Mouse (Mus musculus): Measurements from ENCODE around the gene Ciapin1. TPM values are rescaled to one million over a fixed set of nuclear protein-coding genes. Genes with fewer than 3 reads are reported as not detected.

Ciapin1 gene
- polyA plus RNA-seq, 1 experiment from 2014 or later: 151 TPM

GRCm38 (mm10) chr8:94778895-94779533 is 59.1 kb downstream of the Ciapin1 start:
- H3K4me3 ChIP-seq (replicated peaks; ENCODE audit: low read length): no peak overlapping the region
- no peaks in the 10 kb centered on the region for H3K36me3 ChIP-seq (replicated peaks; ENCODE audit: control insufficient read depth, insufficient read depth)
- H3K9ac ChIP-seq: no peak overlapping the region
- no peak overlapping the region for H3K27ac ChIP-seq
- peaks cover 16% of the 10 kb centered on the region; the same call in 1 of the 2 replicates for H3K4me1 ChIP-seq (replicated peaks; ENCODE audit: control insufficient read depth, insufficient read depth, low read length)
- ATAC-seq (ENCODE audit: low FRiP score): no peak
- H3K27me3 ChIP-seq (ENCODE audit: control insufficient read depth, insufficient read depth, low read length): no peaks in the 10 kb centered on the region
- no peak overlapping the region for H3K4me2 ChIP-seq (replicated peaks)
- no peaks in the 10 kb centered on the region for H3K9me3 ChIP-seq (ENCODE audit: control insufficient read depth, low read length)
- DNase-seq (ENCODE audit: low spot score): no peak
- WGBS: 70% methylated on average over 10 of the region's 10 CpGs

- ATAC-seq (ENCODE audit: low FRiP score) (no peak), DNase-seq (ENCODE audit: low spot score) (no peak)
- Histone ChIP-seq H3K4me2 (replicated peaks) (no peak overlapping the region), H3K9me3 (ENCODE audit: control insufficient read depth, low read length) (no peaks in the 10 kb centered on the region), H3K9ac (no peak overlapping the region), H3K4me1 (replicated peaks; ENCODE audit: control insufficient read depth, insufficient read depth, low read length) (peaks cover 22% of the 10 kb centered on the region; the same call in 1 of the 2 replicates), H3K27me3 (ENCODE audit: control insufficient read depth, insufficient read depth, low read length) (no peaks in the 10 kb centered on the region), H3K27ac (no peak overlapping the region), H3K36me3 (replicated peaks; ENCODE audit: control insufficient read depth, insufficient read depth) (no peaks in the 10 kb centered on the region), H3K4me3 (replicated peaks; ENCODE audit: low read length) (no peak overlapping the region)
- 58% methylated on average over 5 of the region's 5 CpGs for WGBS
These were observed 59.7 kb downstream of the Ciapin1 start for GRCm38 (mm10) chr8:94778473-94778872.

GRCm38 (mm10) chr8:94778036-94778435 is 60.1 kb downstream of the Ciapin1 start:
- H3K9me3 ChIP-seq (ENCODE audit: control insufficient read depth, low read length): no peaks in the 10 kb centered on the region
- H3K9ac ChIP-seq: no peak overlapping the region
- H3K27ac ChIP-seq: no peak overlapping the region
- H3K4me1 ChIP-seq (replicated peaks; ENCODE audit: control insufficient read depth, insufficient read depth, low read length): peaks cover 25% of the 10 kb centered on the region; the same call in 1 of the 2 replicates
- no peak overlapping the region for H3K4me3 ChIP-seq (replicated peaks; ENCODE audit: low read length)
- DNase-seq (ENCODE audit: low spot score) (no peak), ATAC-seq (ENCODE audit: low FRiP score) (no peak)
- H3K27me3 ChIP-seq (ENCODE audit: control insufficient read depth, insufficient read depth, low read length): no peaks in the 10 kb centered on the region
- 63% methylated on average over 10 of the region's 10 CpGs for WGBS
- H3K36me3 ChIP-seq (replicated peaks; ENCODE audit: control insufficient read depth, insufficient read depth): no peaks in the 10 kb centered on the region
- no peak overlapping the region for H3K4me2 ChIP-seq (replicated peaks)

GRCm38 (mm10) chr8:94776346-94776745 is 61.8 kb downstream of the Ciapin1 start:
- Histone ChIP-seq H3K27me3 (ENCODE audit: control insufficient read depth, insufficient read depth, low read length) (no peaks in the 10 kb centered on the region), H3K4me3 (replicated peaks; ENCODE audit: low read length) (no peak overlapping the region), H3K4me2 (replicated peaks) (no peak overlapping the region), H3K9me3 (ENCODE audit: control insufficient read depth, low read length) (no peaks in the 10 kb centered on the region), H3K36me3 (replicated peaks; ENCODE audit: control insufficient read depth, insufficient read depth) (no peaks in the 10 kb centered on the region), H3K9ac (no peak overlapping the region), H3K27ac (no peak overlapping the region), H3K4me1 (replicated peaks; ENCODE audit: control insufficient read depth, insufficient read depth, low read length) (peaks cover 34% of the 10 kb centered on the region)
- no peak for ATAC-seq (ENCODE audit: low FRiP score)
- no peak for DNase-seq (ENCODE audit: low spot score)
- WGBS: 85% methylated on average over 2 of the region's 2 CpGs

GRCm38 (mm10) chr8:94774601-94775000 is 63.6 kb downstream of the Ciapin1 start:
- H3K4me2 ChIP-seq (replicated peaks): no peak overlapping the region
- peaks cover 35% of the 10 kb centered on the region for H3K4me1 ChIP-seq (replicated peaks; ENCODE audit: control insufficient read depth, insufficient read depth, low read length)
- no peaks in the 10 kb centered on the region for H3K36me3 ChIP-seq (replicated peaks; ENCODE audit: control insufficient read depth, insufficient read depth)
- H3K27ac ChIP-seq: no peak overlapping the region
- no peaks in the 10 kb centered on the region for H3K9me3 ChIP-seq (ENCODE audit: control insufficient read depth, low read length)
- no peaks in the 10 kb centered on the region for H3K27me3 ChIP-seq (ENCODE audit: control insufficient read depth, insufficient read depth, low read length)
- no peak for DNase-seq (ENCODE audit: low spot score)
- H3K9ac ChIP-seq: no peak overlapping the region
- no peak for ATAC-seq (ENCODE audit: low FRiP score)
- WGBS: 82% methylated on average over 1 of the region's 1 CpGs
- no peak overlapping the region for H3K4me3 ChIP-seq (replicated peaks; ENCODE audit: low read length)

GRCm38 (mm10) chr8:94773700-94774171 is 64.4 kb downstream of the Ciapin1 start:
- ATAC-seq (ENCODE audit: low FRiP score): no peak
- H3K4me1 ChIP-seq (replicated peaks; ENCODE audit: control insufficient read depth, insufficient read depth, low read length): peaks cover 35% of the 10 kb centered on the region

GRCm38 (mm10) chr8:94773048-94773447 is 65.1 kb downstream of the Ciapin1 start:
- Histone ChIP-seq H3K9me3 (ENCODE audit: control insufficient read depth, low read length) (no peaks in the 10 kb centered on the region), H3K9ac (peak overlapping the region; percentile 69; the same call in 1 of the 2 replicates), H3K27ac (no peak overlapping the region), H3K27me3 (ENCODE audit: control insufficient read depth, insufficient read depth, low read length) (no peaks in the 10 kb centered on the region), H3K4me1 (replicated peaks; ENCODE audit: control insufficient read depth, insufficient read depth, low read length) (peaks cover 32% of the 10 kb centered on the region), H3K36me3 (replicated peaks; ENCODE audit: control insufficient read depth, insufficient read depth) (no peaks in the 10 kb centered on the region), H3K4me2 (replicated peaks) (peak overlapping the region; percentile 85), H3K4me3 (replicated peaks; ENCODE audit: low read length) (peak overlapping the region; percentile 45)
- WGBS: 48% methylated on average over 6 of the region's 6 CpGs
- ATAC-seq (ENCODE audit: low FRiP score) (no peak), DNase-seq (ENCODE audit: low spot score) (no peak)

More at GRCm38 (mm10) chr8:94773700-94774171, 64.4 kb downstream of the Ciapin1 start:
- Histone ChIP-seq H3K36me3 (replicated peaks; ENCODE audit: control insufficient read depth, insufficient read depth) (no peaks in the 10 kb centered on the region), H3K4me2 (replicated peaks) (peak overlapping the region; percentile 85), H3K9me3 (ENCODE audit: control insufficient read depth, low read length) (no peaks in the 10 kb centered on the region), H3K27ac (peak overlapping the region; percentile 49; the same call in 1 of the 2 replicates), H3K9ac (peak overlapping the region; percentile 33; the same call in 1 of the 2 replicates), H3K27me3 (ENCODE audit: control insufficient read depth, insufficient read depth, low read length) (no peaks in the 10 kb centered on the region), H3K4me3 (replicated peaks; ENCODE audit: low read length) (peak overlapping the region; percentile 17)
- 18% methylated on average over 12 of the region's 12 CpGs for WGBS
- peak; percentile 37 for DNase-seq (ENCODE audit: low spot score)

GRCm38 (mm10) chr8:94771941-94772670 is 66.1 kb downstream of the Ciapin1 start, which contains the start of gene Cx3cl1:
TSS of gene Cx3cl1 (plus strand) at chr8:94772009.
- DNase-seq (ENCODE audit: low spot score) (peak; percentile 76), ATAC-seq (ENCODE audit: low FRiP score) (peak; percentile 87)
- Histone ChIP-seq H3K9me3 (ENCODE audit: control insufficient read depth, low read length) (no peaks in the 10 kb centered on the region), H3K4me3 (replicated peaks; ENCODE audit: low read length) (peak within 1 kb of the TSS; percentile 45), H3K27ac (peak within 1 kb of the TSS; percentile 29; the same call in 1 of the 2 replicates), H3K27me3 (ENCODE audit: control insufficient read depth, insufficient read depth, low read length) (no peaks in the 10 kb centered on the region), H3K4me2 (replicated peaks) (peak within 1 kb of the TSS; percentile 85), H3K4me1 (replicated peaks; ENCODE audit: control insufficient read depth, insufficient read depth, low read length) (peaks cover 29% of the 10 kb centered on the region), H3K9ac (peak within 1 kb of the TSS; percentile 69), H3K36me3 (replicated peaks; ENCODE audit: control insufficient read depth, insufficient read depth) (no peaks in the 10 kb centered on the region)
- WGBS: under 1% methylated on average over 38 of the region's 38 CpGs

GRCm38 (mm10) chr8:94770945-94771344 is 67.2 kb downstream of the Ciapin1 start:
- WGBS: 51% methylated on average over 6 of the region's 6 CpGs
- H3K4me2 ChIP-seq (replicated peaks): no peak overlapping the region
- no peak overlapping the region for H3K9ac ChIP-seq
- H3K4me3 ChIP-seq (replicated peaks; ENCODE audit: low read length): no peak overlapping the region
- H3K27ac ChIP-seq: no peak overlapping the region
- H3K9me3 ChIP-seq (ENCODE audit: control insufficient read depth, low read length): no peaks in the 10 kb centered on the region
- H3K36me3 ChIP-seq (replicated peaks; ENCODE audit: control insufficient read depth, insufficient read depth): no peaks in the 10 kb centered on the region
- DNase-seq (ENCODE audit: low spot score) (peak; percentile 56), ATAC-seq (ENCODE audit: low FRiP score) (no peak)
- H3K4me1 ChIP-seq (replicated peaks; ENCODE audit: control insufficient read depth, insufficient read depth, low read length): peaks cover 29% of the 10 kb centered on the region
- H3K27me3 ChIP-seq (ENCODE audit: control insufficient read depth, insufficient read depth, low read length): no peaks in the 10 kb centered on the region
